Mouse (Mus musculus): Measurements from ENCODE around the gene Skap1. TPM values are rescaled to one million over a fixed set of nuclear protein-coding genes. Genes with fewer than 3 reads are reported as not detected.
A peak's percentile ranks its signal among the peaks of the same experiment; 100 is the strongest.

Gene Skap1
- total RNA-seq, 2 experiments from 2014 or later: 0.46 TPM; not detected in 1

GRCm38 (mm10) chr11:96464716-96465060 is 295 bp downstream of the Skap1 start:
- ATAC-seq (replicated peaks; ENCODE audit: poor library complexity): no peak

- ATAC-seq (replicated peaks; ENCODE audit: poor library complexity): no peak
Observed at GRCm38 (mm10) chr11:96465426-96466056, 1.1 kb downstream of the Skap1 start.

GRCm38 (mm10) chr11:96466382-96466781 is 2.0 kb downstream of the Skap1 start:
- ATAC-seq (replicated peaks; ENCODE audit: poor library complexity): no peak

GRCm38 (mm10) chr11:96466987-96467386 is 2.6 kb downstream of the Skap1 start:
- no peak for ATAC-seq (replicated peaks; ENCODE audit: poor library complexity)

GRCm38 (mm10) chr11:96468048-96468745 is 3.8 kb downstream of the Skap1 start:
- ATAC-seq (replicated peaks; ENCODE audit: poor library complexity): no peak

GRCm38 (mm10) chr11:96482711-96483110 is 18.3 kb downstream of the Skap1 start:
- ATAC-seq (replicated peaks; ENCODE audit: poor library complexity): no peak

GRCm38 (mm10) chr11:96483179-96483578 is 18.8 kb downstream of the Skap1 start:
- no peak for ATAC-seq (replicated peaks; ENCODE audit: poor library complexity)

GRCm38 (mm10) chr11:96498481-96498880 is 34.1 kb downstream of the Skap1 start:
- no peak for ATAC-seq (replicated peaks; ENCODE audit: poor library complexity)

- ATAC-seq (replicated peaks; ENCODE audit: poor library complexity): no peak
Observed at GRCm38 (mm10) chr11:96501042-96501441, 36.6 kb downstream of the Skap1 start.

GRCm38 (mm10) chr11:96502948-96503347 is 38.6 kb downstream of the Skap1 start:
- no peak for ATAC-seq (replicated peaks; ENCODE audit: poor library complexity)

- ATAC-seq (replicated peaks; ENCODE audit: poor library complexity): no peak
Observed at GRCm38 (mm10) chr11:96504509-96505119, 40.2 kb downstream of the Skap1 start.

- no peak for ATAC-seq (replicated peaks; ENCODE audit: poor library complexity)
Observed at GRCm38 (mm10) chr11:96505841-96506240, 41.4 kb downstream of the Skap1 start.

- ATAC-seq (replicated peaks; ENCODE audit: poor library complexity): no peak
Observed at GRCm38 (mm10) chr11:96515164-96515563, 50.8 kb downstream of the Skap1 start.

GRCm38 (mm10) chr11:96524541-96524940 is 60.1 kb downstream of the Skap1 start:
- ATAC-seq (replicated peaks; ENCODE audit: poor library complexity): no peak

GRCm38 (mm10) chr11:96526137-96526621 is 61.8 kb downstream of the Skap1 start:
- ATAC-seq (replicated peaks; ENCODE audit: poor library complexity): no peak

GRCm38 (mm10) chr11:96531757-96532433 is 67.5 kb downstream of the Skap1 start:
- ATAC-seq (replicated peaks; ENCODE audit: poor library complexity): no peak

- no peak for ATAC-seq (replicated peaks; ENCODE audit: poor library complexity)
Observed at GRCm38 (mm10) chr11:96534531-96534930, 70.1 kb downstream of the Skap1 start.

- peak; percentile 75 for ATAC-seq (replicated peaks; ENCODE audit: poor library complexity)
Observed at GRCm38 (mm10) chr11:96536146-96536545, 71.8 kb downstream of the Skap1 start.

GRCm38 (mm10) chr11:96542003-96542402 is 77.6 kb downstream of the Skap1 start:
- no peak for ATAC-seq (replicated peaks; ENCODE audit: poor library complexity)

GRCm38 (mm10) chr11:96542561-96542960 is 78.2 kb downstream of the Skap1 start:
- no peak for ATAC-seq (replicated peaks; ENCODE audit: poor library complexity)

- no peak for ATAC-seq (replicated peaks; ENCODE audit: poor library complexity)
Observed at GRCm38 (mm10) chr11:96546428-96546827, 82.0 kb downstream of the Skap1 start.

Data from megakaryocyte progenitor cell, adult 5-6 weeks (primary cell).